Mouse (Mus musculus) neural tube, embryonic 10.5 days (tissue): Measurements from ENCODE around the gene Vezf1.

Source experiments
- DNase-seq: peaks from one replicate; pipeline ENCODE4 v3.0.0-alpha.2; 2017; ENCODE audit warnings: low spot score; ENCODE audit errors: extremely low spot score

The Vezf1 gene

DNA sequence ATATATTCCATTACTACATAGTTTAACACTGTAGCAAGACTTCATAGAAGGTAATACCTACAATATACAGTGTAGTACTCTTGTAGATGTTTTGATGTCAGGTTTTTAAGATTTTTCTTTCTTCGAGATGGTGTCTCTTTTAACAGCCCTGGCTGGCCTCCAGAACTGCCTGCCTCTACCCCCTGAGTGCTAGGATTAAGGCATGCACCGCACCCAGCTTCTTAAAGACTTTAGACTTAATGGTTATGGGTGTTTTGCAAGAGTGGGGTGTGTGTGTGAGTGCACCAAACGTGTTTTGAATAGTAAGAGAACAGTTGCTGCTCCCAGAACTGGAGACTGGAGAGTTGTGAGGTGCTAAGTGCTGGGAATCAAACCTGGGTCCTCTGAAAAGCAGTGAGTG is 14.3 kb upstream of the Vezf1 start:
- no peak for DNase-seq

DNA sequence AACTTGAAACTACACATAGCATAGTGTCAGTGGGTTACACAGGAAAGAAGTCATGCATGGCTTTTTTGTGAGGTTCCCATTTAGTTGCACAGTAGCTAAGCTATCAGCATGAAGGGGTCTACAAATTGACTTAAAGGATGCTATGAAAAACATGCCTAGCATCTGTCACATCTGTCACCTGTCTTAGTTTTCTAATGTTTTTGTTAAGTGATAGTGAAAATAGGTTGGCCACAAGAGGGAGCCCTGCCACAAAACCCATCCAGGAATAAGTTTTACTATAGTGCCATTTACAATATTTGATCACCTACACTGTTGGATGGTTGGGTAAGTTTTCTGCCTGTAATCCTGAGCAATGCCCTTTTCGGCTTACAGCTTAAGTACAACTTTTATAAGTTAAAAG is 13.5 kb upstream of the Vezf1 start:
- peak; percentile 52 for DNase-seq

- DNase-seq, result no peak
These were observed 12.3 kb upstream of the Vezf1 start for GRCm38 (mm10) chr11:88055777-88056176.

DNA sequence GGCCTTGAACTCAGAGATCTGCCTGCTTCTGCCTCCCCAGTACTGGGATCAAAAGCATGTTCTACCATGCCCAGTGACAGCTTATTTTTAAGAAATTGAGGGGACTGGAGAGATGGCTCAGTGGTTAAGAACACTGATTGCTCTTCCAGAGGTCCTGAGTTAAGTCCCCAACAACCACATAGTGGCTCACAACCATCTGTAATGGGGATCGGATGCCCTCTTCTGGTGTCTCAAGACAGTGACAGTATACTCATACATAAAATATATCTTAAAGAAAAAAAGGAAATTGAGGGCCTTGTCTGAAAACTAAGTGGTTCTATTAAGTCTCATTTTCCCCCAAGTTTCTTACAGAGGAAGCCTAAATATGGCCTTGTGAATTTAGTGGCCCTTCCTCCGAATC is 10.3 kb upstream of the Vezf1 start:
- no peak for DNase-seq

DNA sequence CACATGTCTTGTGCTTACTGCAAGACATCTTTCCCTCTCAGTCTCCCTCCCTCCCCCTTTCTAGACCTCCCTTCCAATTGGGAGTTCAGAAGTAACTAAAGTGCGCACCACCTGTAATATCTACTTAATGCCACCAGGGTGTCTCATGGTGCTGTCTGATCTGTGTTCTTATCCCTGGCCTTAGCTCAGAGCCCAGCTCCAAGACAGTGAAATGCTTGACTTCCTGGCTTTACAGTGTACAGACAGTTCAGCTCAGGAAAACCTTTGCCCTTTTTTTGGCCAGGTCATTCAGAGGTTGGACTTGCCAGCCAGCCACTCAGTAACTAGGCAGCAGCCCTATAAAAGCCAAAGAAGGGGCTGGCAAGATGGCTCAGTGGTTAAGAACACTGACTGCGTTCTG is 8.9 kb upstream of the Vezf1 start:
- no peak for DNase-seq

DNA sequence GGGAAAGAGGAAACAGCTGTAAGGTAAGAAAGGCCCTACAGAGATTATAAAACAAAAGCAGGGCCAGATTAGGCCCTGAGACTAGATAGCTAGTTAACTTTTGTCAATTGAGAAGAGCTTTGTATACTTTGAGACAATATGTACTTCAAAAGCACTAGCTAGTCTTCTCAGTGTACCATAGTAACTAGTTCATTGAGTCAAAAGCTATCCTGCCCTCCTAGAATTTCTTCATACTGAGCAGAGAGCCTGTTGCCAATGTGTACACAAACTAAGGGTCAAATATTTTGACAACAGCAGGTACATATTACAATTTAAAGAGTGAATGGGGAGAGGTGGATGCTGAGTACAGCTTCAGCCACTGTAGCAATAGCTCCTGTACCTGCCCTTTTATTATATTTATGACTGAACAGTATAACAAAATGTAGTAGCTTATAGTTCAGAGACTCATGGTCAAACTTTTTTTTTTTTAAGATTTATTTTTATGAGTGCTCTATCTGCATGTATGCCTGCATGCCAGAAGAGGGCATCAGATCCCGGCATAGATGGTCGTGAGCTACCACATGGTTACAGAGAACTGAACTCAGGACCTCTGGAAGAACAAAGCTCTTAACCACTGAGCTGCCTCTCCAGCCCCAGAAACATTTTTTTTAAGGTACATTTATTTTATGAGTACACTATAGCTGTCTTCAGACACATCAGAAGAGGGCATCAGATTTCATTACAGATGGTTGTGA is 6.0 kb upstream of the Vezf1 start:
- no peak for DNase-seq

DNA sequence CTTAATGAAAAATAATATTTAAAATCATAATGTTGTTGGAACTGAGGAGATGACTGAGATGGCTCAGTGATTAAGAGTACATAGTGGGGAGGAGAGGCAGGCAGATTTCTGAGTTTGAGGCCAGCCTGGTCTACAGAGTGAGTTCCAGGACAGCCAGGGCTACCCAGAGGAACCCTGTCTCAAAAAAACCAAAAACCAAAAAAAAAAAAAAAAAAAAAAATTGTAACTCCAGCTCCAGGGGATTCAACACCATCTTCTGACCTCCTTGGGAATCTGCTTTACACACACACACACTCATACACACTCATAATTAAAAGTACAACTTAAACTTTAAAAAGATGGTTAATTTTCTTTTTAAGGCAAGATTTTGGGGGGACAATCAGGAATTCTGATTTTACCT is 2.3 kb upstream of the Vezf1 start:
- no peak for DNase-seq

GRCm38 (mm10) chr11:88067191-88067585 is 891 bp upstream of the Vezf1 start:
- no peak for DNase-seq

DNA sequence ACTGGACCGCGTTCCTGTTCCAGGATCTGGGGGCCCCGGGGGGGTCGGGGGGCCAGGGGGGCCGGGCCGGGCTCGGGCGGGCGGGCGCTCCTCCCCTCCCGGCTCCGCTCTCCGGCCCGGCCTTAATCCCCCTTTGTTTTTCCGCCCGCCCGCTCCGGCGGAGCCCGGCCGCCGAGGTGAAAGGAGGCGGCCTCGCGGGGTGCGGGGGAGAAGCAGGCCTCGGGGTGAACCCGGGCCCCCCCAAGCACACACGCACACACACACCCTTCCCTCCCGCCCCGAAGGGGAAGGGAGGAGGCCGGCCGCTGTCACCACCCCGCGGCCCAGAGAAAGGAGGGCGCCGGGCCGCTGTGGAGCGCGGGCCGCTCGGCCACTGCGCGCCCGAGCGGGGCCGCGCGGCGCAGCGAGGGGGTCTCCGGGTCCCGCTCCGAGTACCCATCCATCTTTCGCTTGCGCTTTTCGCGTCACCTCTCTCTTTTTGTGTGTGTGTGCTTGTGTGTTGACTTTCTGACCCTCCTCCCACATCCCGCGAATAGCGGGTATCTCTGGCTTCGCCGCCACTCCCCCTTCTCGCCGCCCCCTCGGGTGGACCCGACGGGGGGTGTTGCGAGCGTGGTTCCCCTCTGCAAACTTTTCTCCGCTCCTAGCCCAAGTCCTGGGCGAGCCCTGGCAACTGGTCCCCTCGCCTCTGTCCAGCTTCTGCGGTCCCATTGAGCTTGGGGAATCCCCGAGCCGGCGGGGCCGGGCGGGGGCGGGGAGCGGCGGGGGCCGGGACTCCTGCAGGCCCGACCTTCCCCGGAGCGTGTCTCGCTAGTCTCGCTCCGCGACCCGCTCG is 549 bp downstream of the Vezf1 start:
- peak; percentile 79 for DNase-seq

DNA sequence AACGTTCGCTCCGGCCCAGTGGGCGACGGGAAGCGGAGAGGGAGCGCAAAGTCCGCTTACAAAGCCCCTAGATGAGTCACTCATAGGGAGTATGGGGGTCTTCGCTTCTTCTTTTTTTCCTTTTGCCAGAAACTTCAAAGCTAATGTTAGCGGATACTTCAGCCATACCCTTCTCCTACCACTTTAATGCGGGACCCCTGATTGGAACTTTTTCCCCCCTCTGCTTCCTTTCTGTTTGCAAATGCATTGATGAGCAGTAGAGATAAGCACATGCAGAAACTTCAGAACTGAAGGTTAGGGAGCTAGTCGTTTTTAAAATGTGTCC is 1.1 kb downstream of the Vezf1 start:
- no peak for DNase-seq

GRCm38 (mm10) chr11:88070392-88070791 is 2.3 kb downstream of the Vezf1 start:
- DNase-seq, result no peak

DNA sequence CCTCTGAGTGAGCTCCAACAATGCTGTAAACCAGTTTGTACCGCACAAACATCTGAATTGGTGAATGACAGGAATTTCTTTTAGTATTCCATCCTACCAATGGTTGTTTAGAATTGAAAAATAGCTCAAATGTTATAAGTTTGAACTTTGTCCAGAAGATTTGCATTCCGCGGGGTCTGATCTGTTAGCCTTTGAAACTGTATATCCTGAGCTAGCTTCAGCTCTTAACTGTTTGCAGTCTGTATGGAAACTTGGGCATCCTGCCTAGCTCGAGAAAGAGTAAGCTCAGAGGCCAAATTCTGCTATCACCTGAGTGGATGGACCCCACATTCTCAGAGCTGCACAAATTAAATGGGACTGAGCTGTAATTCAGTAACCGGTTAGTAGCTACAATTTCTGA is 3.0 kb downstream of the Vezf1 start:
- no peak for DNase-seq

GRCm38 (mm10) chr11:88073343-88073875 is 5.3 kb downstream of the Vezf1 start:
- DNase-seq, result no peak

GRCm38 (mm10) chr11:88075701-88076100 is 7.6 kb downstream of the Vezf1 start:
- no peak for DNase-seq

DNA sequence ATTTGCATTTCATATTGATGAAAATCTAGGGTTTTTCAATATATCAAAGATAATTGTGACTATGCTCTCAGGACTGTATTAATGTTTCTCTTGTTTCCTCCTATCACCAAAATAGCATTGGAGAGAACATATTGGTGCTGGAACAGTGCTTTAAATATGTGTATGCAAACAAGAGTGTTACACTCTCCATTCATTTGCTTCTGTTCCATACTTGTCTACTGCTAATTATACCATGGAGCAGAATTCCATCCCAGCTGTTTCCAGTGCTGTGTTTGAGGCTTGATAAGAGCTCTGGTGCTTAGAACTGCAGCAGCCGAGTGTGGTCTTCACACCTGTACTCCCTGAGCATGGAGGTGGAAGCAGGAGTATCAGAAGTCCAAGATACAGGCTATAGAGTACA is 8.3 kb downstream of the Vezf1 start:
- DNase-seq, result no peak

DNA sequence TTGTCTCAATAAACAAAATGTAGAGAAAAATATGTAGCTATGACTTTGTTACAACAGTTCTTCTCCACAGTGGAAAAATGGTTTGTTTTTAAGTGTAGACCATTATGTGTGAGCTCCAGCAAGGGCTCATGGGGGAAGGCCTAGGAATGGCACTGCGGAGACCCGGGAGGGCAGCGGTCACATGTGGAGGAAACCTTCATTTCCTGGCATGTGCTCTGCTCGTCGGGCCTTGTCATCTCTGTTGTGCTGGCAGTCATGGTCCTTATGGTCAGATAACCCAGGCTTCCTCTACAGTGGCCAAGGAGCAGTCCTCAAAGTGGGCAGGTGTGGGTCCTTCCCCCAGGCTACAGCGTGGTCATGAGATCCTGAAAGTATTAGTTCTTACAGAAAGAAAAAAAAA is 15.6 kb downstream of the Vezf1 start:
- no peak for DNase-seq

DNA sequence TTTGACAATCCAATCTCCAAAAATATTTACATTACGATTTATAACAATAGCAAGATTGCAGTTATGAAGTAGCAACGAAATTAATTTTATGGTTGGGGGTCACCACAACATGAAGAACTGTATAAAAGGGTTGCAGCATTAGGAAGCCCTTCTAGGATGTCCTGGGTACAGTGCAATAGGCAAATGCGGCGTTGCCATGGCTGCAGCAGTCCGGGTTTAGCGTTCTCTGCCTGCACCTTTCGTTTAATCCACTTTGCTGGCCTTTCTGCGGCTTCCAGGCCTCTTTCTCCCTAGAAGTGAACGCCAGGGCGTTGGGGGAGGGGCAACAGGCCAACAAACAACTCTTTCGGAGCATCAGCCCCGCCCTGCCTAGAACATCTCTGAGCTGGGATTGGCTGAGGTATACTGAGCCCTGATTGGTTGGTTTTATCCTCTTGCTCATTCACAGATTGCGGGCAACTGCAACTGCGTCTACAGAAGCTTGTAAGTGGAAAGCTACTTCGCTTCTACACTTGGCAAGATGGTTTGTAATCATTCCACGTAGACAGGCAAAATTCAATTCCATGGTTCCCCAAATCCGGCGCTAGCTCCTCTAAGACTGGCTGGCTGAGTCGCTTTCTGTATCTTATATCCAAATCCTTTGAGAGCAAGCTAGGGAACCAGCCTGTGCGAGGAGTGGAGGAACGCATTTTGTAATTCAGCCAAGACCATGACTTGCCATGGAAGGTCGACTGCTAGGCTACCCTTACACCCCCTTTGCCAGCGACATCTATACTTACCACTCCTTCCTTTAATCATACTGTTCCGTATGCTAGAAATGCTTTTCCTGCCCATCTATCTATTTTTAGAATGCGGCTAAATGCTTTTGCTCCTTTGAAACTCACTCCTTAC is 18.9 kb downstream of the Vezf1 start:
- peak; percentile 90 for DNase-seq

GRCm38 (mm10) chr11:88089150-88089549 is 21.1 kb downstream of the Vezf1 start:
- no peak for DNase-seq

DNA sequence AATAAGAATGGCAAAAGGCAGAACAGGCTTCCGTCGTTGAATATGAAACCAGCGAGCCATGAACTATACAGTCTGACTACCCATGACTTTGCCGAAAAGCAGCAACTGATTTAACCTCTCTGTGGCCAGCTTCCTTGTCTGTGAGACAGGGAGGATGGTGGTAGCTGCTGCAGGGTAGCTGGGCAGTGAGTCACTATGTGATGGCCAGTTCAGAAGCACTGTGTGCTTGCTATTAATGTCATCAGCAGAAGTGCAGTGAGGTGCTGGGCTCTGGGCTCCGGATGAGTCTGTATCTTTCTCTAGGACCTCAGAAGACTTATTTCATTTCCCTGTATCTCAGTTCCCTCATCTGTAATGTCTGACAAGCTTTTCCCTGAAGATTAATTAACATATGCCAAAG is 22.2 kb downstream of the Vezf1 start:
- DNase-seq, result no peak

GRCm38 (mm10) chr11:88091949-88092348 is 23.9 kb downstream of the Vezf1 start:
- no peak for DNase-seq

- no peak for DNase-seq
These were observed 29.1 kb downstream of the Vezf1 start for GRCm38 (mm10) chr11:88097173-88097572.
